Mouse (Mus musculus) thymus, postnatal 36 days (tissue): ENCODE results near the gene Magi1.

ENCODE experiments used
- DNase-seq, 2 experiments: peaks; one replicate each; pipeline ENCODE4 v3.0.0; 2022; ENCODE audit warnings: mixed read lengths in 2 of 2

Magi1 gene

GRCm38 (mm10) chr6:93946612-93947011 is 337.1 kb downstream of the Magi1 start:
- DNase-seq: no peak

DNA sequence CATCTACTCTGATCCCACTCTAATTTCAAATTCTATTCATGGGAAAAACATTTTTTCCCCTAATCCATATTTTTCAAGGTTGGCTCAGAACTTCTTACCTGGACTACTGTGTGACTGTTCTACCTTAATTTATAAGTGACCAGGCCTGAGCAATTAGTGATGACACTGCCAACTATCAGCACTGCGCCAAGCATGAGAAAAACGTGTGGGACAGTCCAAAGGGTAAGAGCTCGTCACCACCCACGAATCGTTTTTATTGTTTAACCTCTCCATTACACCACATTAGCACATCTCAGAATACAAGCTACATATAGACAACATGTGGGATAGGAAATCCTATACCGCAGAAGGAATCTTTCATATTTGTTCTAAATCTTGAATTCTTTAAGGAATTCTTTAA is 347.4 kb downstream of the Magi1 start:
- no peak for DNase-seq

DNA sequence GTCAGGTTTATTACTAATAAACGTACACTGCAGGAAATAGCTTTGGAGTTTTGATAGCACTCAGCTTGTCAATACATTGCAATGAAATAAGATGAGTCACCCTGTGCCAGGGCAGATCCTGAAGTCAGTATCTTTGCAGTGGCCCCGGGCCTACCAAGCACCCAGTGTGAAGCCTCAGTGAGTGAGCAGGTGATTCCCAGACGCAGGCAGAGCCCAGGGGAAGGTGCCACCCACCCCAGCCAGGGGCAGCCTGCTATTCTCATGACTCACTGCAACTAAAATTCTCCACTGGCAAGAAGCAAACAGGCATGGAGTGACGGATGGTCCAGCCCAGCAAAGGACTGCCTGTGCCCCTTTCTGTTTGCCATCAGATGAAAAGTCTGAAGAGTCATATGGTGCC is 347.9 kb downstream of the Magi1 start:
- no peak for DNase-seq

GRCm38 (mm10) chr6:93934700-93935099 is 349.0 kb downstream of the Magi1 start:
- DNase-seq: no peak

DNA sequence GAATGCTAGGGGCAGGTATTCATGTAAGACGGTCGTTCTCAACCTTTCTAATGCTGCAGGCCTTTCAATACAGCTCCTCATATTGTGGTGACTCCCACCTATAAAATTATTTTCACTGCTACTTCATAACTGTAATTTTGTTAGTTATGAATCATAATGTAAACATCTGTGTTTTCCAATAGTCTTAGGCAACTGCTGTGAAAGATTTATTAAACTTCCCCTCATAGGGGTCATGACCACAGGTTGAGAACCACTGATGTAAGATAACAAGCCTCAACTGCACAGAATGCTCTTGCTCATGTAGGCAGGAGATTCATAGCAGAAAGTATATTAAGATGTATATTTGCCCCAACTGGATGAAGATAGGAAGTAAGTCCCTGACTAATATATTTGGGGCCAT is 359.1 kb downstream of the Magi1 start:
- DNase-seq: no peak

DNA sequence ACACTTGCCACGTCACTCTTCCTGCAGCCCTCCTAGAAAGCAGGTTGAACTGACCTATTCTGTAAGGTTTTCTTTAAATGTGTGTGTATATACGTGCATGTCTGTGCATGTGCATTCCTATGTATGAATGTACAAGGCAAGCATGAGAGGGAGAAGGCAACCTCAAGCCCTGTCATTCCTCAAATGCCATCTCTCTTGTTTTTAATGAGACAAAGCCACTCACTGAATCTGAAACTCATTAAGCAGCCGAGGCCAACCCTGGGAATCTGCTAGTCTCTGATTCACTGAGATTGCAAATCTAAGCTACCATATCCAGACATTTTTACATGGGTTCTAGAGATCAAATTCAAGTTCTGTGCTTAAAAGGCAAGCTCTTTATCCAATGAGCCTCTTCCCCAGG is 359.7 kb downstream of the Magi1 start:
- no peak for DNase-seq

DNA sequence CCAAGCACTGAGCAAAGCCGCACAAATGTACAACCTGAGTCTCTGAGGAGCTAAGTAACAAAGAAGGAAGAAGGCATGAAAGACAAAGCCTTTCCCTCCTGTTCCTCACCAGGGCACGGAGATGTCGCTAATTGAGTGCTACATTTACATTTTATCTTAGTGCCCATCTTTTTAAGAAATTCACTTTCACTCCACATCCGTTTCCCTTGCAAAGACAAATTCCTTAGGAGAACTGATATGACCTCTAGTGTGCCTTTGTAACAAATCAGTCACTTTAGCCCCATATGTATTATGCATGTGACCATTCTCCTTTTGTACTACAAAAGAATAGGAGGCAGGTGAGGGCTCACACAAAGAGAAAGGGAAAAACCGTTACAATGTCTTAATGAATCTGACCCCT is 360.4 kb downstream of the Magi1 start:
- DNase-seq: no peak

GRCm38 (mm10) chr6:93922931-93923330 is 360.8 kb downstream of the Magi1 start:
- DNase-seq: no peak

DNA sequence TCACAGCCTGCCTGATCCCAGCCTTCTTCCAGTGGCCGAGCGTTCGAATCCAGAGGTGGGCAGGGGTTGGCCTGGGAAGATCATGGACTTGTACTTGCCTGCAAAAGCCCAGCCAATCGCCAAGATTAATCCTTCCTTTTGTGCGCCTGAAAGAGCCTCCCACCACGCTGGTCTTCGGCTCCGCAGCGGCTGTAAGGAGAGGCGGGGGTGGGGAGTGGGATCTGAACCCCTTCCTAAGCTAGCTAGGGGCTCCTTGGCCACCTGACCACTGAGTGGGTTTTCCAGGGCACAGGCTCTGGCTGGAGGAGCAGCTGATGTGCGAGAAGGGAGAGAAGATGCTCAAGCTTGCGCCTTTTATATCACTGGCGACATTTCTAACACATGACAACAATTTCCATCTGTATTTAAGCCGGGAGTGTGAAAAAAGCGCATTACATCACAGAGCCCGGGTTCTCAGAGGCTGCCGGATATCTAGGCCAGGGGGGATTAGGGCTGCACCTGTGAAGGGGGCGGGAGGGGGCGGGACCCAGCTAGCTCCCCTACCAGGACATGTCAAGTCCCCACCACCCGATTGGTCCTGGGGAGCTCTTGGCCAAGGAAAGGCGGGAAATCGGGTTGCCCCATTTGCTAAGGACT is 370.4 kb downstream of the Magi1 start:
- no peak for DNase-seq

DNA sequence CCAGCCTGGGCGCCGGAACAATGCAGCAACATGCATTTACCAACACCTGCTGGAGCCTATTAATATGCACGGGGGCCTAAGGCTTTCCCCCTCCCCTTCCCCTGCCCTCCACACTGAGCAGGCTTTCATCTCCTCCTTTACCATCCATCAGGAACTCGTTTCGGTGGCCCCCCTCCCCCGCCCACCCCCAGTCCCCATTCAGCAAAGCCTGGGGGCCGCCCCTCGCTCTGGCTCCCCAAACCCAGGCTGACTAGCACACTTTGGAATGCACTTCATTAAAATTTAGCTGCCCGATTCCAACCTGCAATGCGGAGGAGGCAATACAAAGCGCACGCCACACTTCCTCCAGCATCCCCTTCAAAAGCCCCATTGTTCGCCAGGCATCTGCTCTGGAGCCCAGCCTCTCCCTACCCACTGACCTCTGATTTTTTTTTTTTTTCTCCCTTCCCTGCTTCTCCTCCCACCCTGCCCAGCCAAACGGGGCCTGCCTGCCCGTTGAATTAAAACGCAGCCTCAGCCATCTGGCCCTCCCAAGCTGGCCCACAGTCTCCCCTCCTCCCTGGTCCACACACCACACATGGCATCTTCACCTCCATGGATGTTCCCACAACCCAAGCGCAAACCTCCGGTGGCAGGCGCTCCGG is 371.0 kb downstream of the Magi1 start:
- DNase-seq: no peak

DNA sequence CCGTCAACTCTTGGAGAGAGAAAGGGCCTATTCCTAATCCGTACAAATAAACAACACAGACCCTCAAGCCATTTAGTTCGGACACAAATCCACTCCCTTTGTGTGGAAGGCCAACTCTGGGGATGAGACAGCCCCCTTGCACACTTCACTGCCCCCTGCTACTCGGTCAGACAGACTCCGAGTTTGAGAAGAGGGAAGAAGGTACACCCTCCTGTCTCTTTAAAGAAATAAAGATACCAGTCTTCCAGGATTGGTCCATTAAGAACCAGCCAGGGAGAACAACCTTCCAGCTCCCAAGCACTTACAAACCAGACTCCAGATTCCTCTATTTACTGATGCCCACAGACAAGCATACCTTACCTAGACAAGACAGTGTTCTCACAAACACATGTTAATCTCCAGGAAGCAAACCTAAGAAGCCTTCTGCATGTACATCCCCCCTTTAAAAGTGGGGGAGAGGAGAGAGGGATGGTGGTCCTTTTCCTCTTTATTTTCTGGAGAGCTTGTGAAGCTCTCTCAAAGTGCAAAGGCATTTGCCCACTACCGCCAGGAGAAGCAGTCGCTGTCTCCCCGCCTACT is 371.6 kb downstream of the Magi1 start:
- DNase-seq: no peak

DNA sequence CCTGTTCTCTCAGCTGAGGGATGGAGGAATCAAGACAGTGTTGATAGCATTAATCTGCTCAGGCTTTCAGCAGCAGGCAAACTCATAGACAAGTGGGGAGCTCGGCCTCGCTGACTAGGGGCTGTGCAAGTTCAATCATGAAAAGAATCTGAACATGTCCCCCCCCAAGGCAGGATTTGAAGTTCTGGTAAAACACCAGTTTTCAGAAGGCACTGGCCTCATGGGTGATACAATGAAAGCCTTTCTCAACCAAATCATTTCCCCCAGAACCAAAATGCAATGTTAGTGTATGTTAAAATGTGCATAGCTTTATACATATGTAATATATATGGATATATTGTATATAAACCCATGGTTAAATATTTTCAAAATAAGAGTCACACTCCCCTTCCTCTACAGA is 372.3 kb downstream of the Magi1 start:
- DNase-seq: no peak

GRCm38 (mm10) chr6:93909976-93910375 is 373.7 kb downstream of the Magi1 start:
- DNase-seq: no peak

- DNase-seq: no peak
These were observed 378.7 kb downstream of the Magi1 start for GRCm38 (mm10) chr6:93904987-93905386.

DNA sequence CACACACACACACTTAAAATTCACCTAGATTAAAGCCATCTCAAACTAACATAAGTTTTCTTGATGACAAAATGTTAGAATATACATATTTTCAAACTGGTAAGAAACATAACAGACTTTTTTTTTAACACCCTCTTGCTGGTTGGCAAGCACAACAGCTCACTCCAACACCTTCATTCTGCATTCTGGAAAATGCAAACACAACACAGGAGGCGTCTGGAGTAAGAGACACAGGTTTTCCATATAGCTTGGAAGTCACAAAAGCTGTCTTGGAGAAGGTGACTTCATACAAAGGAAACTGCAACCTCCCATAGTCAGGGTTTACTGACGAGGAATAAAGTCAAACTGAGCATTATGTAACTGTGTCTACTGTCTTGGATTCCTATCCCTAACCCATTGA is 381.5 kb downstream of the Magi1 start:
- DNase-seq: no peak

- DNase-seq: no peak
These were observed 382.3 kb downstream of the Magi1 start for GRCm38 (mm10) chr6:93901408-93901807.

DNA sequence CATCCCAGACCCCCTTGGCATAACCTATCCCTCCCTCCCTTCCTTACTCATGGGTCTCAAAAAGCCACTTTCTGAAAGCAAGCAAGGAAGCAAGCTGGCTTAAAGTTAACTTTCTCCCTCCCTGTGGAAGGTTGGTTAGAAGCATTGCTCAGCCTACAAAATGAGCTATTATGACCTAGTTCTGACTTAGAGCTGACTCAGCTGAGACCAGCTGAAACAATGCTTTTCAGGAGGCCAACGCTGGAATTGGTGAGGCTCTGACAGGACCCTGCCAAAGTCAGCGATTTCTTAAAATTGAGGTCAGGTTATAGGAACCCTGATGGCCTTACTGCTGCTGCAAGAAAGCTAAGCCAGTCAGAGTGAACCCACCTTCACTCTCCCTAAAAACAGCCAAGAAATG is 386.2 kb downstream of the Magi1 start:
- DNase-seq: no peak

DNA sequence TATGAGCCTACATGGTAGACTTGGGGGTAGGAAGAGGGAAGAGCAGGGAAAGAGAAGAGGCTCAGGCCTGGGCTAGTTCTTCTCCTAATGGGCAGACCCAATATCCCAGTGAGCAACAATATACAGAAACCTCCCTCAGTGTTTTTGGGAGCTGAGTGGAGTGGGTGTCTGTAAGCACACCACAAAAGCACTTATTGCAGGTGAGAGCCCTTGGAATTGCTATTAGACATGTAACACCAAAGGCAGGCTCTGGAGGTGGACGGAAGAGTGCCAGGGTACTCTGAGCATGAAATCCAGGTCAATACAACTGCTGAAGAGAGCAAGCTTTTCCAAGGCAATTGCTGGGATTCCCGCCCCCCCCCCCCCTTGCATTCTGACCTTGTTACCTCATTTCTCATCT is 388.0 kb downstream of the Magi1 start:
- no peak for DNase-seq

GRCm38 (mm10) chr6:93893956-93894355 is 389.8 kb downstream of the Magi1 start:
- no peak for DNase-seq

DNA sequence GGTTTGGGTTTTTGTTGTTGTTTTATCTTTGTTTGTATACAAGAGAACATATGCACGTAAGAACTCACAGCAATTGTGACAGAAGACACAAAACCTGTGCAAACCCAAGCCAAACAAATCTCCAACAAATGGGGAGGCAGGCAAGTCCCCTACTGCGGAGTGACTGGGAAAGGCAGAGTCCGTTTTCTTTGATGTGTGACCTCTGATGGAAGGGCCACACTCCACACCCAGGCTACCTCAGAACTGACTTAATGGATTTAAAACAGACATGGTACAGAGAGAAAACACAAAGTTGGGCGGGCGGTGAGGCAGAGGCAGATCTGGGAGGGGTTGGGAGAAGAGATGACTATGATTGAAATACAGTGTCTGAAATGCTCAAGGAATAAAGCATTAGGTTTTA is 390.8 kb downstream of the Magi1 start:
- DNase-seq: no peak

DNA sequence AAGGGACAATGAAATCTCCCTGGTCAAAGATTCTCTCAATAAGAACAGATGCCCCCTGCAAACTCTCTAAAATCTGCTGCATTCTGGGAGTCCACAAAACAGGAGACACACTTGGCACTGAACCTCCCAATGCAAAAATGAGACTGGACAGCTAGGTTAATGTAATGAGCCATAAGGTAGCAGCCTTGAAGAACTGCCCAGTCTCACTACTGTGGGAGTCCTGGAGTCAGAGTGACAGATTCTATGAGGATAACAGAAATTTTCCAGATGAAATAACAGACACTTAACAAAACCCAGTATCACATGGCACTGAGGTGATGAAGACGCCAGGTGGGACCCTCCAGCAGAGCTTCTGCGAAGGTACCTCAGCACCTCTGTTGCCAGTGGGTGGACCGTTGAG is 393.7 kb downstream of the Magi1 start:
- DNase-seq: no peak

- DNase-seq: no peak
These were observed 406.4 kb downstream of the Magi1 start for GRCm38 (mm10) chr6:93877337-93877736.

- no peak for DNase-seq
These were observed 408.8 kb downstream of the Magi1 start for GRCm38 (mm10) chr6:93874936-93875335.

- DNase-seq: no peak
These were observed 409.3 kb downstream of the Magi1 start for GRCm38 (mm10) chr6:93874376-93874775.

GRCm38 (mm10) chr6:93873536-93873935 is 410.2 kb downstream of the Magi1 start:
- no peak for DNase-seq
